Mouse (Mus musculus) frontal cortex, postnatal 25 days (tissue): ENCODE measurements at regions not wholly inside any gene's neighbourhood (a gene's known extent, or its start where the extent isn't known, plus 50 kb on each side); places are given as distances from the start of the nearest gene placed in this dataset.

Experiments
- DNase-seq, 2 experiments: peaks; one replicate each; pipeline ENCODE4 v3.0.0; 2022; ENCODE audit warnings: low spot score in 2 of 2

GRCm38 (mm10) chr2:178596312-178597083 is 166.2 kb downstream of the Cdh26 start:
- DNase-seq, result no peak

DNA sequence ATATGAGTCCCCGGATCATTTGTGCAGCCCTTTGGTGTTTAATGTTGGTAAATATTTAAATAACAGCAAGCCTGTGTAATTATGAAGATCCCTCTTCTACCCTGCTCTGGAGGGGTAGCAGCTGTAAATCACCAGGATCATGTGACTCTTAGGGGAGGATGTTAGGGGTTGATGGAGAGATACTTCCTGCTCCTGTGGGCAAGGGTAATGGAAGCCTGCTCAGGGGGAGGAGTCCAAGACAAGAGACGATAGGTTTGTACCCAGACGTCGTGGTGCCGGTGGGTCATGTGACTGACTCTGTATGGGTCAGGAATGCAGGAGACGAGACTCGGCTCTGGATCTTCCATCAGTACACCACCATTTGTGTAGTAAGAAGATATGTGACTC is 166.7 kb downstream of the Cdh26 start:
- no peak for DNase-seq

- DNase-seq, result no peak
These were observed 168.0 kb downstream of the Cdh26 start for GRCm38 (mm10) chr2:178598371-178598770.

DNA sequence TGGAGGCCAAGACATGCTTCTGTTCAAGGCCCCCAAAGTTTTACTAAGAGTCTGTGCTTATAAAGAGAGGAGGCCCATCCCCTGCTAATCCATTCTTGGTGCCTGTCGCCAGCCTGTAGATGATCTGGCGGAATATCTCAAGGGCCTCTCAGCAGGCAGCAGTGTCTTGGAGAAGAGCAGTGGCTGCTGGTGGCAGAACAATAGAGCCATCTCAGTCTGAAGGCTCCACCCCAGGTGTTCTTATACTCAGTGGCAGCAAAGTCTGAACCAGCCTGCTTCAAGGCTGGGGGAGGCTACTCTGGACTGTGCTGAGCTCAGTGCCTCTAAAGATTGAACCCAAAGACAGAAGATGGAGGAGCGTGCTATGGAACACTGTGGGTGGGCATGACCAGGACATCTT is 168.5 kb downstream of the Cdh26 start:
- DNase-seq, result no peak

DNA sequence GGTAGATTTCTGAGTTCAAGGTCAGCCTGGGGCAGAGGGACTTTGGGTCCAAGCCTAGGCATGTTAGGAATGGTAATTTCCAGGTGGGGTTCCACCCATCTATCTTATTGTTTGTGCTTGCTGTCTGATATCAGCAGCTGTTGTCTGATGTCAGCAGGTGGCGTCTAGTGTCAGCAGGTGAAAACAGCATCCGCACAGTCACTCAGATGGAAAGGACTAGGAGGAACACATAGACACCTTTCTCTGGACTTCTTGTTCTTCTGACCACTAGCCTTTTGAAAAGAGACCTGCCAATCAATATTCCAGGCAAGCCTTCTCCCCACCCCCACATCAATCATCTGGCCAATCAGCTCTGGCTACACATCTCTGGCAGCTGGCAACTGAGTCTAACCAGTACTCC is 173.1 kb downstream of the Cdh26 start:
- DNase-seq, result no peak

DNA sequence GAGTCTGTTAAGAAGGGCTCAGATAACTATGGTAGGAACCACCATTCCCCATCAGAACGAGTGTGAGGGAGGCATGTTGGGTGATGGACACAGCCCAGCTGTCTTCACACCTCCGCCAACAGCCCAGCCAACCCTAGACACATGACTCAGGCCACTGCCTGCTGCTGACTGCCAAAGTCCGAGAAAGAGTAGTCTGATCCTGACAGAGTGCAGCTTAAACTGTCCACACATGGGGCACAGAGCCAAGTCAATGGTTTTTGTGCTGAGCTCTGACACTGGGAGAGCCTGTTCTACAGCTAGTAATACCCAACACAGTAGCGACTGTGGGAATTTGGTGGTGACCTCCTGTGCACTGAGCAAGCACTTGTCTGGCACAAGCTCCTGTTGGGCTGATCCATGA is 176.4 kb downstream of the Cdh26 start:
- no peak for DNase-seq

DNA sequence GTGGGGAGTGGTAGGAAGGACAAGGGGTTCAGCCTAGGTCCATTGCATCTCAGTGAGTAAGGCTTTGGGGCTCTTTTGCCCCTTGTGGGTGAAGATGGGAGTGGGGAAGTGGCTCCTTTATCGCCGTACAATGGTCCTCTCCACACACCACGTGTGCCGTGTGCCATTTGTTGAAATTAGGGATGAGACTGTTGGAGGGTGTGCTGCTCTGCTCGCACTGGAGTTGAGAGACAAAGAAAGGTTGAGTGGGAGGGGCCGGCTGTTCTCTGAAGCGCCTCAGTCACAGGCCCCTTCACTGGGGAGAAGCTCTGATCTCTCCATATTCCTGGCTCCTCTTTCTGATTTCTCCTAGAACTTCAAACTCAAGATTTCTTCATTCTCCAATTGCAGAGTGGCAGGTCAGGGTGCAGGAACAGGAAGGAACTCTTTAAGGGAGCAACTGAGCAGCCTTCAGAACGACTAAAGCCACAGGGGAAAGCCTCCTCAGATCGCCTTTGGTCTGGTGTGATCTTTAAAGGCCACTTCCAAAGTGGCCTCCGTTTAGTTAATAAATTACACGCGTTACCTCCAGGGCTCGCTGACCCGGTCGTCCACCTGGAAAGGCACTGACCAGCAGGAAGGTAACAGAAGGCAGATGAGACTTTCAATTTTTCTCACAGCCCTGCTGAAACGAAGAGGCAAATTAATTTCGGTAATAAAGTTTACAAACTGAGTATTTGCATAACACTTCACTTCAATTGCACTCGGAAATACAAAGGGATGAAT is 180.1 kb downstream of the Cdh26 start:
- no peak for DNase-seq

DNA sequence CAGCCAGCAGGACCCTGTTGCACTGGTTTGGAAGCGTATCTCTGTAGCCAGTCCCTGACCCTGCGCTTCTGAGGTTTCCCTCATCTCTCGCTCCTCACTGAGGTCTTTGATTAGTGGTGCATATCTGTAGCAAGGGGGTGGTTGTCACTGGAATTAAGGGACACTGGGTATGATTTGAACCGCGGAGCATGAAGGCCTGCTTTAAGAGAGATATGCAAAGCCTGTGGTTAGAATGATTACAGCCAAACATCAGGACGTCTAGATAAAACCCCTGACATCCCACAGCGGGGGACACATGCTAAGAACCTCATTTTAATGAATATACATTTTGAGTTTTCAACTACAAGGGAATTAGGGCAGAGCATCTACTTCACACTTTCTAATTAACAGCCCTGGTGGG is 184.4 kb downstream of the Cdh26 start:
- no peak for DNase-seq

GRCm38 (mm10) chr2:178622801-178623200 is 192.5 kb downstream of the Cdh26 start:
- no peak for DNase-seq

GRCm38 (mm10) chr2:178624475-178624874 is 194.1 kb downstream of the Cdh26 start:
- no peak for DNase-seq

GRCm38 (mm10) chr2:178624907-178625306 is 194.6 kb downstream of the Cdh26 start:
- no peak for DNase-seq

- DNase-seq, result peak; percentile 59 to 70
These were observed 199.4 kb downstream of the Cdh26 start for GRCm38 (mm10) chr2:178629756-178630155.

DNA sequence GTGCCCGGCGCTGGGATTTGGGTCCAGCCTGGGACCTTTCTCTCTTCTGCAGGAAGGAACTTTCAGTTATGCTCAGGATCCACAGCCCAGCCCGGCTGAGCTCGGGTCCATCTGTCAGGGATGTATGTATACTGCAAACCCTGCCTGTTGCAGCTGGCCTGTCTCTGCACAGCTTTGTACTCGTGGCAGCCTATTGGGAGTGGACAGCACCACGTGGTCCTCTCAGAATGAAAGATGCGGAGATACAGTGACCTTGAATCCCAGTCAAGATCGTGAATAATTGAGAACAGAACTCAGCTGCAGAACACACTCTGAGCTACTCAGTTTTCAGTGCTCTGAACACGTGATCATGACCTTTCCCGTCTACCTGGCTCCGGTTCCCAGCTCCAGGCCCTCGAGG is 200.2 kb downstream of the Cdh26 start:
- DNase-seq, result no peak

DNA sequence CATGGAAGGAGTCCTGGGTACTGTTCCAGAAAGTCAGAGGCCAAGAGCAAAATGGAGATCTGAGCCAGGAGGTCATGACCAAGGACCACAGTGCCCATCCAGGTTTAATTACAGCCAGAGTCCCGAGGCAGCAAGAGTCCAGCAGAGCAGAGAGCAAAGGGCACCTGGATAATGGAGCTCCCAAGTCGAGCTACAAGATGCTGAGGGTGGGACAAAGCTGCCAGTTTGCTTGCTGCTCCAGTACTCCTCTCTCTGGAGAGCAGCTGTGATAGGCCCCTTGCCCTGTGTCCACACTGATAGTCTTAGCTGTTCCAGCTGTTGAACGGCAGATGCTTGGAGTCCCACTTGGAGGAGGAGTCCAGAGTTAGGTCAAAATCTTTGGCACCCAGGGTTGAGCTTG is 201.0 kb downstream of the Cdh26 start:
- DNase-seq, result no peak

GRCm38 (mm10) chr2:178631966-178632365 is 201.6 kb downstream of the Cdh26 start:
- DNase-seq, result no peak

DNA sequence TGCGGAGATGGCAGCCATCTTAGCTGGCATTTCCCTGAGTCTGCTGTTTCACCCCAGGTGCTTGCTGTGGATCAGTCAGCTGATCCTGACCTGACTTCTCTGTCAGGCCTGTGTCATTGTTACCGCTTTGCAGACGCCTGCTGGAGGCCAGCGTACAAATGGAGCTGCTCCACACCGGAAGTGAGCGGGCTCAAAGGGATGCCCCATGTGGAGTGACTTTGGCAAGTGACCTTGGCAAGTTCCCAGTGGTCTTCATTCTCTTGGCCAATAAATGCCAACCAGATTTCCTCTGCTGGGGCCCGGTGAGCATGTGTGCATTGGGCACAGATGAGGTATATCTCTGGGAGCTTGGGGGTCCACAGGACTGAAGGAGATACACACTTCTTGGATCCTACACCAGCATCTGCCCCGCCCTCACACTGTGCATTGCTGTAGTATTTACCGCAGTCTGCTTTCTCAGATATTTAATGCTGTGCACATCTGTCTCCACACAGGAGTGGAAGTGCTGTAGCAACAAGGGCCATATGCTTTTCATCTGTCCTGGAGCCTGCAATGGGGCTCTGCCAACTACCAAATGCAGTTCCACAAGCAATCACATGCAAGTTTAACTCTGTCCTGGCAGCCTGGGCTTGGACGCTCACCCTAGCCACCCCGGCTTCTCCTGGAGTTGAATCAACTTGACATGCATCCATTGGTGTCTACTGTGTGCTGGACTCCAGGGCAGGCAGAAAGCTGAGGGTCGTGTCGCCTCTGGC is 202.7 kb downstream of the Cdh26 start:
- no peak for DNase-seq

- no peak for DNase-seq
These were observed 203.8 kb downstream of the Cdh26 start for GRCm38 (mm10) chr2:178634116-178634515.

- DNase-seq, result no peak
These were observed 205.4 kb downstream of the Cdh26 start for GRCm38 (mm10) chr2:178635685-178636084.

- no peak for DNase-seq
These were observed 206.6 kb downstream of the Cdh26 start for GRCm38 (mm10) chr2:178636901-178637300.

DNA sequence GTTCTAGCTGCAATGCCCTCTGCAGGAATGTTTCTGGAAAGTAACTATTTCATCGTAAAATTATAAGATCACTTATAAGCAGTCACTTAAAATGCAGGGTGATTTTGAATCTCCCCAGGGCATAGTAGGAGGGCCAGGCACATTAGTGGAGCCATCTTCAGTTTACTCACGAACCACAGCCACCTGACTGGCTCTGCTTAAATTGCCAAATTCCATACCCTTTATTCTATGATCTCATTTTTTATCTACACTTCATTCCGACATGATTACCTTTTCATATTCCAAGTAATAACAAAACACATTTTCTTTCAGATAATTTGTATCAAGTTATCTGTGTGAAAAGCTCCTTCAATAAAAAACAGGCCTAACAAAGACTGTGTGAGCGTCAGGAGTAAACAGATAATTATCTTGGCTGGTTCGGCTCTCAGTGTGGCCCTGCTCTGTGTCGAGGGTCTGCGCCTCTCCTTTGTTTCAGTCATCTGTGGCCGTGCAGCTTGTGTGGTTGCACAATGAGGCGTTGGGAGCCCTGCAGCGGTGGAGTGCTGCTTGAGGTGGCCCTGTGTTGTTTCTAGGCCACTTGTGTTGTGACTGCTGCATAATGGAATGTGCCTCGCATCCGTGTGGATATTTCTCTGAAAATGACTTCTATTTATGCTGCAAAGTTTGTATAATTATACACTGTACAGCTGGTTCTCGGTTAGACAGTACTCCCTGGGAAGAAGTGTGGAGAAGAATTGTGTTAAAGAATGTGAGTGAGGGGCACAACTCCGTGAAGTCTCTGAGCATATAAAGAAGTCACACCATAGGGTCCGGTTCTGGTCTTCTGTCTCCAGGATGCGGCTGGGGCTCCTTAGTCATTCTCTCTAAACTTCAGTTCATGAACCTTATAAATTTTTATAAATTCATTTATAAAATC is 212.1 kb downstream of the Cdh26 start:
- DNase-seq, result no peak

DNA sequence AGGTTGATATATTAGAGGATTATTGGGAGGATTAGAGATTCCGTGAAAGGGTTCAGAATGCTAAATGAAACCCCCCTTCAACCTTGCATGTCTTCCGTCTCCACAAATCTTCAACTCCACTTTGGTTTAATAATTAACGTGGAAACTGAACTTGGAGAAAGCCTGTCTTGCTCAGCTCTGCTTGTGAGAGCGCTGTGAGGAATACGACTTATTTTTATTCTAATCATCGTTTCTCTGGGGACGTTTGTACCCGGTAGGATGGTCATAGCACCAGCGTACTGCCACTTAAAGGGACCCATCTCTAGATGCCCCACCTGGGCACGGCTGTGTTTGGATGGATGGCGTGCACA is 212.7 kb downstream of the Cdh26 start:
- DNase-seq, result no peak

DNA sequence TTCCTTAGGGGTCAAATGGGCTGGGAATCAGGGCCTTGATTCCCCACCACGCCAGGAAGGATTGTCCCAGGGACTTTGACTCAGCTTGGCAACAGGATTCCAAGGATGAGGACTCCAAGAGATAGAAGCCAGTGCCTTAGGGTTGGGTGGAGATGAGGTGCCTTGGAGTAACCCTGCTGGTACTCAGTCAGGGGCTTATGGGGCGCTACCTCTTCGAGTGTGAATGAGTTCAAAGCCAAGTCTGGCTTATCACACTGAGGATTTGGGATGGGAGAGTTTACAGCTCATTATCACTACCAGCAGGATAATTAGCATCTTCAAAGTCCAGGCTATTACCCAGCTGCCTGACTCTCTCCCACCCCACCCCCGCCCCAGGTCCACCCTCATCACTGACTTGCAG is 213.5 kb downstream of the Cdh26 start:
- no peak for DNase-seq
